Mouse (Mus musculus): ENCODE measurements around the gene Nfic.

Gene Nfic

GRCm38 (mm10) chr10:81417227-81418215 is 37.9 kb downstream of the Nfic start:
- no peak for DNase-seq (ENCODE audit: low spot score)

- DNase-seq (ENCODE audit: low spot score), result no peak
Observed at GRCm38 (mm10) chr10:81416581-81417226, 38.7 kb downstream of the Nfic start.

- no peak for DNase-seq (ENCODE audit: low spot score)
Observed at GRCm38 (mm10) chr10:81415549-81416310, 39.7 kb downstream of the Nfic start.

GRCm38 (mm10) chr10:81415146-81415545 is 40.3 kb downstream of the Nfic start:
- no peak for DNase-seq (ENCODE audit: low spot score)

- DNase-seq (ENCODE audit: low spot score), result no peak
Observed at GRCm38 (mm10) chr10:81414682-81415081, 40.8 kb downstream of the Nfic start.

- no peak for DNase-seq (ENCODE audit: low spot score)
Observed at GRCm38 (mm10) chr10:81413310-81414261, 41.8 kb downstream of the Nfic start.

- DNase-seq (ENCODE audit: low spot score), result no peak
Observed at GRCm38 (mm10) chr10:81412586-81413309, 42.7 kb downstream of the Nfic start.

- no peak for DNase-seq (ENCODE audit: low spot score)
Observed at GRCm38 (mm10) chr10:81411471-81412400, 43.7 kb downstream of the Nfic start.

GRCm38 (mm10) chr10:81410981-81411380 is 44.5 kb downstream of the Nfic start:
- no peak for DNase-seq (ENCODE audit: low spot score)

GRCm38 (mm10) chr10:81410350-81410749 is 45.1 kb downstream of the Nfic start:
- DNase-seq (ENCODE audit: low spot score), result no peak

GRCm38 (mm10) chr10:81409330-81409729 is 46.1 kb downstream of the Nfic start:
- no peak for DNase-seq (ENCODE audit: low spot score)

- peak; percentile 74 for DNase-seq (ENCODE audit: low spot score)
Observed at GRCm38 (mm10) chr10:81408871-81409291, 46.6 kb downstream of the Nfic start.

GRCm38 (mm10) chr10:81408424-81408729 is 47.1 kb downstream of the Nfic start:
- DNase-seq (ENCODE audit: low spot score), result no peak

- peak; percentile 60 for DNase-seq (ENCODE audit: low spot score)
Observed at GRCm38 (mm10) chr10:81407539-81408423, 47.7 kb downstream of the Nfic start.

- DNase-seq (ENCODE audit: low spot score), result no peak
Observed at GRCm38 (mm10) chr10:81406504-81407440, 48.7 kb downstream of the Nfic start.

GRCm38 (mm10) chr10:81405588-81406201 is 49.7 kb downstream of the Nfic start:
- peak; percentile 58 for DNase-seq (ENCODE audit: low spot score)

- DNase-seq (ENCODE audit: low spot score), result no peak
Observed at GRCm38 (mm10) chr10:81404720-81405119, 50.7 kb downstream of the Nfic start.

Measured in spleen, adult 12 weeks (tissue).